Mouse (Mus musculus): ENCODE results near the gene Tmem161b. TPM values are rescaled to one million over a fixed set of nuclear protein-coding genes. Genes with fewer than 3 reads are reported as not detected.

Tmem161b gene
- total RNA-seq, 2 experiments from 2014 or later = 17.1 to 17.7 TPM

Small RNA genes lying within 50 kb of the gene (microRNA-seq; reads per million reads assigned to microRNA genes)
- gene Gm24331 = 0 reads per million in 2 experiments
